Mouse (Mus musculus): ENCODE results near the gene Akap6. TPM values are rescaled to one million over a fixed set of nuclear protein-coding genes. Genes with fewer than 3 reads are reported as not detected.

Gene Akap6
- total and polyA plus RNA-seq, 2 experiments from 2014 or later = 18.2 to 69.3 TPM

DNA sequence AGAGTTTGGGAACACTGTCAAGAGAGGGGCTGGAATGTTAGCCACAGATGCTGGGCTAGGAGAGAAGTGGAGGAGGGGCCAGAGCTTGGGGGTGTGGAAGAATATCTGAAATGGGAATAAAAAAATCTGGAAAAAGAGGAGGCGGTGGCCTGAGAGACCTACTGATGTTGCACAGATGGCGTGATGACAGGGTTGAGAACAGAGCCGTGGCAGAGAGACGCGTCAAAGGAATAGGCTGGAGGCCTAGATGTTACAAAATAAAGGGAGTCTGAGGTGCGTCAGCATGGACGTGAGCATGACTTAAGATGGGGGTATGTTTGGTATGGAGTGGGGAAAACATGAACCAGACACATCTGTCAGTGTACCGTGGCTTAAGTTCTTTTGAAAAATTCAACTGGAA lies 180.1 kb downstream of the Akap6 start:
- DNase-seq (ENCODE audit: low spot score) = no peak

DNA sequence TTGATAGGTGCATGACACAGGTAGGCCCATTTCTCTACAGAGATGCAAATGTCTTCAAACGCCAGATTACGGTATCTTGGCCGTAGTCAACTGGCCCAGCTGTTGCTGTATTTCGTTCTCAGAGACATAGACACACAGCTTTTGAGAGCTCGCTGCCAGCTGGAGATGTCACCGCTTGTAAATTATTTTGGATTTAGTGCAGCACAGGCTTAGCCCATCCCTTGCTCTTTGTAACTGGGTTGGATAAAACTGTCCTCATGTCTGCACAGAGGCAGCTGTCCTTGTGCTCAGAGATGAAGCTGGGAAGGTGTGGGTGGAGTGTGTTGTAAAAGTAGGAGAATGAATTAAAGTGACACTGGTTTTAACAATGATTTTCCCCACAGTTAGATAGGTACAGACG lies 193.3 kb downstream of the Akap6 start:
- Histone ChIP-seq H3K9me3 (ENCODE audit: low read length) (no peaks in the 10 kb centered on the region), H3K4me3 (ENCODE audit: low read depth, low read length) (no peak overlapping the region), H3K4me2 (ENCODE audit: low read depth, low read length, poor library complexity, severe bottlenecking) (no peak overlapping the region), H3K27ac (ENCODE audit: low read depth, low read length) (no peak overlapping the region), H3K9ac (replicated peaks; ENCODE audit: low read length, poor library complexity, severe bottlenecking) (no peak overlapping the region), H3K27me3 (ENCODE audit: insufficient read depth, low read length) (no peaks in the 10 kb centered on the region), H3K36me3 (ENCODE audit: insufficient read depth, low read length) (peaks cover 3% of the 10 kb centered on the region; the same call in 1 of the 2 replicates), H3K4me1 (ENCODE audit: insufficient read depth, low read length) (no peaks in the 10 kb centered on the region)
- ATAC-seq (ENCODE audit: low FRiP score) (no peak), DNase-seq (ENCODE audit: low spot score) (no peak)
- 91% methylated on average over 7 of the region's 7 CpGs for WGBS
- no peak for TF ChIP-seq CTCF (IDR thresholded peaks at IDR 0.05)

More for the DNA sequence above, 180.1 kb downstream of the Akap6 start:
- no peak overlapping the region for H3K4me2 ChIP-seq (ENCODE audit: low read depth, low read length, poor library complexity, severe bottlenecking)
- TF ChIP-seq CTCF (IDR thresholded peaks at IDR 0.05) = no peak
- H3K36me3 ChIP-seq (ENCODE audit: insufficient read depth, low read length) = no peaks in the 10 kb centered on the region; the same call in 1 of the 2 replicates
- WGBS = 94% methylated on average over 8 of the region's 8 CpGs
- no peak overlapping the region for H3K9ac ChIP-seq (replicated peaks; ENCODE audit: low read length, poor library complexity, severe bottlenecking)
- H3K9me3 ChIP-seq (ENCODE audit: low read length) = no peaks in the 10 kb centered on the region
- no peak for ATAC-seq (ENCODE audit: low FRiP score)
- H3K27ac ChIP-seq (ENCODE audit: low read depth, low read length) = no peak overlapping the region
- no peak overlapping the region for H3K4me3 ChIP-seq (ENCODE audit: low read depth, low read length)
- H3K4me1 ChIP-seq (ENCODE audit: insufficient read depth, low read length) = no peaks in the 10 kb centered on the region
- no peaks in the 10 kb centered on the region for H3K27me3 ChIP-seq (ENCODE audit: insufficient read depth, low read length)

GRCm38 (mm10) chr12:52893656-52894405 lies 194.6 kb downstream of the Akap6 start:
- TF ChIP-seq CTCF (IDR thresholded peaks at IDR 0.05) = no peak
- no peak for ATAC-seq (ENCODE audit: low FRiP score)
- Histone ChIP-seq H3K36me3 (ENCODE audit: insufficient read depth, low read length) (no peaks in the 10 kb centered on the region), H3K9ac (replicated peaks; ENCODE audit: low read length, poor library complexity, severe bottlenecking) (no peak overlapping the region), H3K4me1 (ENCODE audit: insufficient read depth, low read length) (no peaks in the 10 kb centered on the region), H3K4me3 (ENCODE audit: low read depth, low read length) (no peak overlapping the region), H3K9me3 (ENCODE audit: low read length) (no peaks in the 10 kb centered on the region), H3K4me2 (ENCODE audit: low read depth, low read length, poor library complexity, severe bottlenecking) (no peak overlapping the region), H3K27me3 (ENCODE audit: insufficient read depth, low read length) (no peaks in the 10 kb centered on the region), H3K27ac (ENCODE audit: low read depth, low read length) (no peak overlapping the region)
- DNase-seq (ENCODE audit: low spot score) = no peak
- WGBS = 79% methylated on average over 11 of the region's 11 CpGs

- H3K9ac ChIP-seq (replicated peaks; ENCODE audit: low read length, poor library complexity, severe bottlenecking) = no peak overlapping the region
- WGBS = 3% methylated on average over 4 of the region's 6 CpGs
- H3K4me1 ChIP-seq (ENCODE audit: insufficient read depth, low read length) = no peaks in the 10 kb centered on the region
- no peaks in the 10 kb centered on the region for H3K27me3 ChIP-seq (ENCODE audit: insufficient read depth, low read length)
- no peak overlapping the region for H3K4me3 ChIP-seq (ENCODE audit: low read depth, low read length)
- ATAC-seq (ENCODE audit: low FRiP score) (peak; percentile 83), DNase-seq (ENCODE audit: low spot score) (peak; percentile 93)
- H3K9me3 ChIP-seq (ENCODE audit: low read length) = no peaks in the 10 kb centered on the region
- no peaks in the 10 kb centered on the region for H3K36me3 ChIP-seq (ENCODE audit: insufficient read depth, low read length)
- peak; percentile 88 for TF ChIP-seq CTCF (IDR thresholded peaks at IDR 0.05)
- 0 out of 2 replicates have a peak overlapping the region, but pooled peaks have one; percentile 22 for H3K4me2 ChIP-seq (ENCODE audit: low read depth, low read length, poor library complexity, severe bottlenecking)
- peak overlapping the region; percentile 55; the same call in 1 of the 2 replicates for H3K27ac ChIP-seq (ENCODE audit: low read depth, low read length)
Measured at GRCm38 (mm10) chr12:52895672-52896460, 196.7 kb downstream of the Akap6 start.

- Histone ChIP-seq H3K27ac (ENCODE audit: low read depth, low read length) (no peak overlapping the region), H3K4me2 (ENCODE audit: low read depth, low read length, poor library complexity, severe bottlenecking) (no peak overlapping the region), H3K27me3 (ENCODE audit: insufficient read depth, low read length) (no peaks in the 10 kb centered on the region), H3K9me3 (ENCODE audit: low read length) (no peaks in the 10 kb centered on the region), H3K4me1 (ENCODE audit: insufficient read depth, low read length) (no peaks in the 10 kb centered on the region), H3K4me3 (ENCODE audit: low read depth, low read length) (no peak overlapping the region), H3K36me3 (ENCODE audit: insufficient read depth, low read length) (no peaks in the 10 kb centered on the region), H3K9ac (replicated peaks; ENCODE audit: low read length, poor library complexity, severe bottlenecking) (no peak overlapping the region)
- ATAC-seq (ENCODE audit: low FRiP score) = no peak
- 40% methylated on average over 3 of the region's 3 CpGs for WGBS
- peak; percentile 51 for DNase-seq (ENCODE audit: low spot score)
- no peak for TF ChIP-seq CTCF (IDR thresholded peaks at IDR 0.05)
Measured at GRCm38 (mm10) chr12:52896785-52897184, 197.6 kb downstream of the Akap6 start.

- H3K27me3 ChIP-seq (ENCODE audit: insufficient read depth, low read length) = no peaks in the 10 kb centered on the region
- no peak overlapping the region for H3K9ac ChIP-seq (replicated peaks; ENCODE audit: low read length, poor library complexity, severe bottlenecking)
- TF ChIP-seq CTCF (IDR thresholded peaks at IDR 0.05) = no peak
- H3K27ac ChIP-seq (ENCODE audit: low read depth, low read length) = no peak overlapping the region
- DNase-seq (ENCODE audit: low spot score) = no peak
- WGBS = 76% methylated on average over 10 of the region's 10 CpGs
- ATAC-seq (ENCODE audit: low FRiP score) = no peak
- H3K4me3 ChIP-seq (ENCODE audit: low read depth, low read length) = no peak overlapping the region
- H3K9me3 ChIP-seq (ENCODE audit: low read length) = no peaks in the 10 kb centered on the region
- H3K36me3 ChIP-seq (ENCODE audit: insufficient read depth, low read length) = no peaks in the 10 kb centered on the region
- H3K4me1 ChIP-seq (ENCODE audit: insufficient read depth, low read length) = no peaks in the 10 kb centered on the region
- H3K4me2 ChIP-seq (ENCODE audit: low read depth, low read length, poor library complexity, severe bottlenecking) = no peak overlapping the region
Measured at GRCm38 (mm10) chr12:52898130-52898529, 198.9 kb downstream of the Akap6 start.

Data from midbrain, postnatal 0 days (tissue).